12 mouse cellular contexts compared by ENCODE assay signal in the genomic region with DNA sequence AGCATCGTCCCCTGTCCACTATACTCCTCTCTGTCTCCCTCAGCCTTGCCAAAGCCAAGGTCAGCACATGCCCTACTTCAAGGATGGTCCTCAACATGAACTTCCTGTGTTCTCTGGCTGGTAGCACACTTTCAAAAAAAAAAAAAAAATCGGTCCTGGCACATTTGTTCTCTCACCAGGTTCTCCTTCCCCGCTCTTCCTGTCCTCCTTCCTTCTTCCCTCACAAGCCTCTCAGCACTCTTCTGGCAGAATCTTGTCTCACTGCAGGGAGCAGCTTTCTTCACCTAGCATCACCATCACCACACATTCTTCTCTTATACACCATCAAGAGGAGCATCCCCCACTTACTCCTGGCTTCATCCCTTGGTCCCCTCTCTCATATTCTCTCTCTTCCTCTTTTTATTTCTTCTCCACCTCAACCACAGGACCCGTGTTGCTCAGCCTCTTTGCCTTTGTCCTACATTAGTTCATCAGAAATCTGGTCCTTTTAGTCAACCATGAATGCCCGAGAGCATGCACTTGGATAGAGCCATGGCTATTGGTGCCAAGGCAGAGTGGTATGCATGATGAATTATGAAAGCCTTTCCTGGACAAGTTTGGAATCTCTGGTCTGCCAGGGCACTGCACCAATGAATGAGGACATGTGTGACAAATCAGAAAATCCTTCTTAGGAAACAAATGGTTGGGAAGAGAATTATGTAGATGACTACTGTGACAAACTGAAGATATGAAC.
A peak's percentile ranks its signal among the peaks of the same experiment; 100 is the strongest.
DNase-seq lines count a peak whose midpoint lies in the region; ATAC-seq lines count a peak whose summit lies in the region.
"Had no signal": no experiment of that assay in that cellular context is flagged by ENCODE, and none has a peak within 500 bp of the region (broad histone marks: within the 10 kb centered on the region; RNA-seq: fewer than 3 reads in every experiment).

No protein-coding gene starts in this region.

- no peak for ATAC-seq in hindbrain, embryonic 14.5 days (ENCODE audit: low FRiP score)
- peak; percentile 27; the same call in 1 of the 2 replicates for ATAC-seq in megakaryocyte, adult 5-6 weeks (ENCODE audit: poor library complexity, severe bottlenecking)
- no peak for ATAC-seq in CD4-positive, CD25-positive, alpha-beta regulatory T cell, adult 4 months

- WGBS in hindbrain, embryonic 10.5 days: 73% methylated on average over 5 of the region's 5 CpGs
- 62% methylated on average over 5 of the region's 5 CpGs for WGBS in hindbrain, embryonic 14.5 days

- H3K27me3 ChIP-seq in hindbrain, embryonic 10.5 days (ENCODE audit: insufficient read depth, poor library complexity, severe bottlenecking): no peaks in the 10 kb centered on the region
- no peaks in the 10 kb centered on the region for H3K27me3 ChIP-seq in hindbrain, embryonic 14.5 days (ENCODE audit: control insufficient read depth, insufficient read depth, low read length)
- H3K27me3 ChIP-seq: embryonic facial prominence, embryonic 12.5 days; neural tube, embryonic 15.5 days had no signal

- no peaks in the 10 kb centered on the region for H3K9me3 ChIP-seq in hindbrain, embryonic 10.5 days
- H3K9me3 ChIP-seq in hindbrain, embryonic 14.5 days (ENCODE audit: control insufficient read depth, low read length): no peaks in the 10 kb centered on the region
- H3K9me3 ChIP-seq: neural tube, embryonic 15.5 days had no signal

- H3K9ac ChIP-seq in hindbrain, embryonic 14.5 days: no peak overlapping the region
- H3K9ac ChIP-seq: embryonic facial prominence, embryonic 12.5 days; neural tube, embryonic 15.5 days had no signal

- H3K4me1 ChIP-seq in hindbrain, embryonic 10.5 days (replicated peaks): peaks cover 12% of the 10 kb centered on the region; the same call in 1 of the 2 replicates
- H3K4me1 ChIP-seq in hindbrain, embryonic 14.5 days (replicated peaks; ENCODE audit: control insufficient read depth, insufficient read depth, low read length): no peaks in the 10 kb centered on the region; the same call in 1 of the 2 replicates
- H3K4me1 ChIP-seq: embryonic facial prominence, embryonic 12.5 days; neural tube, embryonic 15.5 days had no signal

- H3K36me3 ChIP-seq in hindbrain, embryonic 10.5 days: no peaks in the 10 kb centered on the region
- no peaks in the 10 kb centered on the region for H3K36me3 ChIP-seq in hindbrain, embryonic 14.5 days (replicated peaks; ENCODE audit: control insufficient read depth, insufficient read depth)
- H3K36me3 ChIP-seq: embryonic facial prominence, embryonic 12.5 days; neural tube, embryonic 15.5 days had no signal

- no peak overlapping the region for H3K4me3 ChIP-seq in hindbrain, embryonic 10.5 days
- no peak overlapping the region for H3K4me3 ChIP-seq in hindbrain, embryonic 14.5 days (replicated peaks; ENCODE audit: low read length)
- H3K4me3 ChIP-seq: embryonic facial prominence, embryonic 12.5 days; neural tube, embryonic 15.5 days had no signal

- H3K4me2 ChIP-seq in hindbrain, embryonic 14.5 days (replicated peaks): no peak overlapping the region
- H3K4me2 ChIP-seq: embryonic facial prominence, embryonic 12.5 days; neural tube, embryonic 15.5 days had no signal

- DNase-seq in hindbrain, embryonic 10.5 days (ENCODE audit: low spot score): no peak
- DNase-seq in hindbrain, embryonic 14.5 days (ENCODE audit: low spot score): no peak
- peak; percentile 19 for DNase-seq in adrenal gland, adult 8-10 months
- peak; percentile 89 to 93 for DNase-seq in cerebellum, postnatal 14 days
- DNase-seq in T-cell, adult 2 months (ENCODE audit: low spot score): no peak
- no peak for DNase-seq in left cerebral cortex, adult 18-20 months (ENCODE audit: low spot score in 2 of 2)
- DNase-seq: thymus, postnatal 4 days had no signal

- peak overlapping the region; percentile 59 for H3K27ac ChIP-seq in hindbrain, embryonic 10.5 days
- no peak overlapping the region for H3K27ac ChIP-seq in hindbrain, embryonic 14.5 days
- H3K27ac ChIP-seq: embryonic facial prominence, embryonic 12.5 days; kidney, postnatal 0 days; neural tube, embryonic 15.5 days had no signal

Comparison
In these comparisons a context has a peak if more than half of its experiments do, and no peak if none do; other contexts are left out.
1. DNase-seq: peak in adrenal gland, adult 8-10 months (single experiment) and cerebellum, postnatal 14 days (2 of 2); none in hindbrain, embryonic 10.5 days (single experiment), hindbrain, embryonic 14.5 days (single experiment), T-cell, adult 2 months (single experiment) and left cerebral cortex, adult 18-20 months (0 of 2).